Comparison of ENCODE assay signal across 16 mouse cellular contexts in the genomic region with DNA sequence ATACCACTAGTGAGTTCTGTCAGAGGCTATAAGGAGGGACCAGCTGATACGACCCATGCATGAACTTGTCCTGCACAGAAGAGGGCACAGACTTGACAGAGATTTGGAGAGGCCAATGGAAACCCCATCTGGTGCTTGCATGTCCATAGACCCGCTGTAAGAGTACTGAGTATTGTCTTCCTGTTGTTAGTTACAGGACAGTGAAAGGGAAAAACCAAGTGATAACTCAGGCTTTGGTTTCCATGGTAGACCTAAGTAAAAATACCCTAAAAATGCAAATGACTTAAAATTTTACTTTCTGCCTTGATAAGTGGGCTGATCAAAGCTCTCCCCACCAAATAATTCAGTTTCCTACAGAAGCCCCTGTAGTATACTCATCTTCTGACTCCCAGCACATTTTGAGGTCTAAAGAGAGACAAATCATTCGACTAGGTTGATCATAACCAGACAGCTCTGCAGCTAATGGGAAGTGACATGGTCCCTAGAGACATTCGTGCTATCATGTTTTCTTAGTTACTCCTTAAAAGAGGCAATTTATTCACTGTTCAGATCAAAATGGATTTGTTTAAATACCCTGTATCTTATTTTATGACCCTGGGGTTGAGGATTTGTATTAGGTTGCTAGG.
"Had no signal": no experiment of that assay in that cellular context is flagged by ENCODE, and none has a peak within 500 bp of the region (broad histone marks: within the 10 kb centered on the region; RNA-seq: fewer than 3 reads in every experiment).

No protein-coding gene starts in this region.

- DNase-seq: kidney, adult 9 months; kidney, postnatal 10 days; kidney, postnatal 4 days; liver; liver, embryonic 13.5 days; liver, postnatal 0 days; lung, postnatal 14 days; right cerebral cortex, postnatal 4 days had no signal

- H3K4me2 ChIP-seq: limb, embryonic 12.5 days; liver, embryonic 13.5 days; lung, embryonic 15.5 days; midbrain, embryonic 11.5 days had no signal

- H3K4me3 ChIP-seq: layer of hippocampus, adult 2 months; limb, embryonic 12.5 days; liver, embryonic 13.5 days; lung, embryonic 15.5 days; megakaryocyte, embryonic 14.5 days had no signal

- H3K27ac ChIP-seq: layer of hippocampus, adult 2 months; limb, embryonic 12.5 days; liver, embryonic 13.5 days; lung, embryonic 15.5 days; macrophage; stomach, postnatal 0 days had no signal

- H3K4me1 ChIP-seq: limb, embryonic 12.5 days; liver, embryonic 13.5 days; lung, embryonic 15.5 days had no signal

- H3K36me3 ChIP-seq: limb, embryonic 12.5 days; liver, embryonic 13.5 days; lung, embryonic 15.5 days had no signal

- H3K9me3 ChIP-seq: limb, embryonic 12.5 days; liver, embryonic 13.5 days; lung, embryonic 15.5 days had no signal

- H3K27me3 ChIP-seq: limb, embryonic 12.5 days; liver, embryonic 13.5 days; lung, embryonic 15.5 days had no signal

- ATAC-seq: liver, postnatal 0 days; midbrain, embryonic 16.5 days had no signal

- H3K9ac ChIP-seq: limb, embryonic 12.5 days; liver, embryonic 13.5 days; liver, postnatal 0 days; lung, embryonic 15.5 days had no signal
